Mouse (Mus musculus) embryonic facial prominence, embryonic 11.5 days (tissue): ENCODE measurements around the gene Tsfm. TPM values are rescaled to one million over a fixed set of nuclear protein-coding genes. Genes with fewer than 3 reads are reported as not detected.

Source experiments
- microRNA counts: library from miRNA; unstranded; fragments of <30 nt; microRNA quantifications from one replicate; lab custom pipeline; 2016
- microRNA-seq: library from miRNA; unstranded; fragments of <30 nt; microRNA quantifications from one replicate; pipeline ENCODE4, GENCODE M21; 2016; ENCODE audit warnings: borderline number of aligned reads
- polyA plus RNA-seq: library from polyadenylated mRNA; unstranded; fragments of >200 nt; fragmentation: Nextera tagmentation; extraction: Ambion mirVana; gene quantifications from 2 replicates; pipeline ENCODE4 v1.2.1, GENCODE M21; 2014

The Tsfm gene
- polyA plus RNA-seq, 1 experiment from 2014 or later = 88.5 TPM

MicroRNAs within 50 kb of the gene (microRNA counts, 519-probe panel; counts per million panel counts)
- microRNA mmu-miR-26a (lab: Ali Mortazavi, UCI) (3,535 counts per million, percentile 51 among the panel's probes with 10 or more counts), microRNA mmu-miR-546 (lab: Ali Mortazavi, UCI) (not detected)

Small RNA genes within 50 kb of the gene (microRNA-seq; reads per million reads assigned to microRNA genes)
- gene Mir26a-2 (47.5 reads per million, percentile 32 among the genes with 10 or more reads in this experiment), gene Mir546 (1.9 reads per million)

Other genes with a start within 250 kb of the Tsfm start
- gene Atp23, start 129.5 kb downstream of the Tsfm start, polyA plus RNA-seq = 18.9 and 19.3 TPM in 2 replicates
- 64.8 and 67.9 TPM in 2 replicates for gene Ctdsp2, start 52.1 kb downstream of the Tsfm start, polyA plus RNA-seq
- gene Avil, start 30.1 kb downstream of the Tsfm start, polyA plus RNA-seq = 0.39 and 0.42 TPM in 2 replicates
- gene Mettl1, start 10.6 kb upstream of the Tsfm start, polyA plus RNA-seq = 42.7 and 44.8 TPM in 2 replicates
- gene Eef1akmt3, start 10.7 kb upstream of the Tsfm start, polyA plus RNA-seq = 0.07 and 0.29 TPM in 2 replicates
- not detected in 2 replicates for gene Cyp27b1, start 17.4 kb upstream of the Tsfm start, polyA plus RNA-seq
- gene March9, start 29.3 kb upstream of the Tsfm start, polyA plus RNA-seq = 1.5 and 1.8 TPM in 2 replicates
- 3,117 and 3,128 TPM in 2 replicates for gene Cdk4, start 32.7 kb upstream of the Tsfm start, polyA plus RNA-seq
- gene Tspan31, start 39.4 kb upstream of the Tsfm start, polyA plus RNA-seq = 83.4 and 98.5 TPM in 2 replicates
- 0.80 and 0.95 TPM in 2 replicates for gene Agap2, start 44.4 kb upstream of the Tsfm start, polyA plus RNA-seq
- gene Os9, start 90.3 kb upstream of the Tsfm start, polyA plus RNA-seq = 29.5 and 29.9 TPM in 2 replicates
- gene B4galnt1, start 134.4 kb upstream of the Tsfm start, polyA plus RNA-seq = 4.9 and 5.2 TPM in 2 replicates
- 1.1 and 2.0 TPM in 2 replicates for gene Slc26a10, start 149.8 kb upstream of the Tsfm start, polyA plus RNA-seq
- 32.7 and 38.4 TPM in 2 replicates for gene Arhgef25, start 159.2 kb upstream of the Tsfm start, polyA plus RNA-seq
- 93.8 and 108 TPM in 2 replicates for gene Dtx3, start 164.9 kb upstream of the Tsfm start, polyA plus RNA-seq
- 14.7 and 17.8 TPM in 2 replicates for gene Pip4k2c, start 180.7 kb upstream of the Tsfm start, polyA plus RNA-seq
- gene Kif5a, start 232.5 kb upstream of the Tsfm start, polyA plus RNA-seq = 10.4 and 12.2 TPM in 2 replicates
- 162 and 180 TPM in 2 replicates for gene Dctn2, start 235.5 kb upstream of the Tsfm start, polyA plus RNA-seq